ENCODE assay signal across 22 mouse cellular contexts in genomic region chr13:72497036-72497435, GRCm38 (mm10).
DNase-seq lines count a peak whose midpoint lies in the region; ATAC-seq and TF ChIP-seq lines count a peak whose summit lies in the region.
"Had no signal": no experiment of that assay in that cellular context is flagged by ENCODE, and none has a peak within 500 bp of the region (broad histone marks: within the 10 kb centered on the region; RNA-seq: fewer than 3 reads in every experiment).

No protein-coding gene starts in this region.

- H3K9ac ChIP-seq in heart, embryonic 11.5 days (ENCODE audit: low read depth, low read length), result no peak overlapping the region
- H3K9ac ChIP-seq: embryonic facial prominence, embryonic 13.5 days; forebrain, embryonic 12.5 days; heart, embryonic 15.5 days; hindbrain, embryonic 12.5 days had no signal

- no peak for TF ChIP-seq POLR2A in brain, embryonic 14.5 days (IDR thresholded peaks at IDR 0.05; ENCODE audit: borderline replicate concordance, extremely low read depth, insufficient read depth, insufficient read length, poor library complexity, severe bottlenecking)

- 76% methylated on average over 5 of the region's 5 CpGs for WGBS in heart, embryonic 11.5 days (ENCODE audit: insufficient replicate concordance)

- no peaks in the 10 kb centered on the region for H3K27me3 ChIP-seq in heart, embryonic 11.5 days (ENCODE audit: control insufficient read depth, insufficient read depth, low read length)
- H3K27me3 ChIP-seq in megakaryocyte, embryonic 14.5 days (replicated peaks), result no peaks in the 10 kb centered on the region
- H3K27me3 ChIP-seq: CH12.LX; hindbrain, embryonic 12.5 days had no signal

- DNase-seq in heart, adult 18-20 months, result no peak
- peak; percentile 4 for DNase-seq in R1 (ENCODE audit: low read depth, low spot score)
- DNase-seq in brain, embryonic 14.5 days (ENCODE audit: low read depth), result peak; percentile 53
- no peak for DNase-seq in urinary bladder, postnatal 36 days (ENCODE audit: low spot score in 2 of 2)
- DNase-seq: adrenal gland, postnatal 10 days; cerebellum, adult 11-12 months; cerebellum, adult 9-11 months; cerebellum, postnatal 36 days; gastrocnemius, adult 2 months; gastrocnemius, postnatal 25 days had no signal

- H3K4me3 ChIP-seq in heart, embryonic 11.5 days (ENCODE audit: low read depth, low read length), result no peak overlapping the region
- peak overlapping the region; percentile 71 for H3K4me3 ChIP-seq in megakaryocyte, embryonic 14.5 days (replicated peaks)
- H3K4me3 ChIP-seq: embryonic facial prominence, embryonic 13.5 days; forebrain, embryonic 12.5 days; gastrocnemius, adult 2 months; heart, embryonic 15.5 days; hindbrain, embryonic 12.5 days had no signal

- 0 out of 2 replicates have a peak, but pooled peaks cover 3% of the 10 kb centered on the region for H3K4me1 ChIP-seq in heart, embryonic 11.5 days (ENCODE audit: control insufficient read depth, insufficient read depth, low read length)
- no peaks in the 10 kb centered on the region for H3K4me1 ChIP-seq in megakaryocyte, embryonic 14.5 days
- H3K4me1 ChIP-seq: embryonic facial prominence, embryonic 13.5 days had no signal

- no peaks in the 10 kb centered on the region for H3K9me3 ChIP-seq in heart, embryonic 11.5 days (replicated peaks; ENCODE audit: control insufficient read depth, low read length)
- H3K9me3 ChIP-seq in megakaryocyte, embryonic 14.5 days, result peaks cover 72% of the 10 kb centered on the region
- H3K9me3 ChIP-seq: embryonic facial prominence, embryonic 13.5 days; forebrain, embryonic 12.5 days; heart, embryonic 15.5 days; hindbrain, embryonic 12.5 days had no signal

- no peak overlapping the region for H3K27ac ChIP-seq in heart, embryonic 11.5 days (ENCODE audit: low read depth, low read length)
- H3K27ac ChIP-seq: embryonic facial prominence, embryonic 13.5 days; forebrain, embryonic 12.5 days; gastrocnemius, adult 2 months; heart, embryonic 15.5 days; hindbrain, embryonic 12.5 days had no signal

- no peaks in the 10 kb centered on the region for H3K36me3 ChIP-seq in heart, embryonic 11.5 days (ENCODE audit: control insufficient read depth, insufficient read depth, low read length)
- no peaks in the 10 kb centered on the region for H3K36me3 ChIP-seq in megakaryocyte, embryonic 14.5 days (replicated peaks; ENCODE audit: low read length)
- H3K36me3 ChIP-seq: embryonic facial prominence, embryonic 13.5 days; forebrain, embryonic 12.5 days; heart, embryonic 15.5 days; hindbrain, embryonic 12.5 days had no signal

- peak overlapping the region; percentile 41; the same call in 1 of the 2 replicates for H3K4me2 ChIP-seq in heart, embryonic 11.5 days
- H3K4me2 ChIP-seq: embryonic facial prominence, embryonic 13.5 days; heart, embryonic 15.5 days; hindbrain, embryonic 12.5 days had no signal

- no peak for TF ChIP-seq CTCF in brain, embryonic 14.5 days (IDR thresholded peaks at IDR 0.05; ENCODE audit: borderline replicate concordance, extremely low read depth, insufficient read depth, insufficient read length)

- ATAC-seq in heart, embryonic 11.5 days (replicated peaks; ENCODE audit: insufficient number of reproducible peaks, low FRiP score, low TSS enrichment), result no peak
- ATAC-seq in megakaryocyte, adult 5-6 weeks (ENCODE audit: poor library complexity, severe bottlenecking), result no peak
- ATAC-seq: hindbrain, embryonic 16.5 days; inflammation-experienced regulatory T-cells, adult 6 months; intestine, postnatal 0 days; Patski had no signal

Comparison
In these comparisons a context has a peak if more than half of its experiments do, and no peak if none do; other contexts are left out.
1. DNase-seq: peak in R1 (single experiment) and brain, embryonic 14.5 days (single experiment); none in heart, adult 18-20 months (0 of 2) and urinary bladder, postnatal 36 days (0 of 2).